Mouse (Mus musculus): ENCODE measurements around the gene Lasp1. TPM values are rescaled to one million over a fixed set of nuclear protein-coding genes. Genes with fewer than 3 reads are reported as not detected.

The Lasp1 gene
- total and polyA plus RNA-seq, 3 experiments = 12.5 to 45.4 (median 18.6) TPM

- no peak overlapping the region for H3K27ac ChIP-seq (ENCODE audit: insufficient read depth, low read depth)
- dilution Hi-C loops (cut with MboI; ENCODE audit: extremely low pct_ligation_motif_present, extremely low pct_unique_long_range_greater_than_20kb, low sequenced_read_pairs) = no loop called here
- H3K4me2 ChIP-seq (ENCODE audit: insufficient read depth, low read depth, poor library complexity, severe bottlenecking) = no peak overlapping the region
- TF ChIP-seq USF1 (IDR thresholded peaks at IDR 0.05; ENCODE audit: low read depth, low read length) (no peak), NELFE (IDR thresholded peaks at IDR 0.05; ENCODE audit: low read depth, low read length) (no peak), MXI1 (IDR thresholded peaks at IDR 0.05; ENCODE audit: low read depth, low read length) (no peak), MAZ (IDR thresholded peaks at IDR 0.05; ENCODE audit: low read depth, low read length) (no peak), MAFK (IDR thresholded peaks at IDR 0.05; ENCODE audit: insufficient replicate concordance, low read length) (no peak), RCOR1 (conservative IDR thresholded peaks at IDR 0.05; ENCODE audit: low read depth, low read length) (no peak), GABPA (IDR thresholded peaks at IDR 0.05; ENCODE audit: insufficient replicate concordance, low read depth, low read length) (no peak), POLR2AphosphoS2 (IDR thresholded peaks at IDR 0.05; ENCODE audit: low read depth, low read length) (no peak), MYC (IDR thresholded peaks at IDR 0.05; ENCODE audit: low read depth, low read length) (no peak)
- H3K36me3 ChIP-seq (replicated peaks in 1 of 2; ENCODE audit: control insufficient read depth in 1 of 2, insufficient read depth in 1 of 2, low read length in 1 of 2) = peaks cover 5 to 34% of the 10 kb centered on the region in 2 experiments
- H3K9ac ChIP-seq (ENCODE audit: insufficient read depth, low read depth) = no peak overlapping the region
- no peak for DNase-seq (ENCODE audit: extremely low read depth)
- in situ Hi-C loops (cut with MboI; ENCODE audit: low pct_ligation_motif_present, low pct_unique_long_range_greater_than_20kb, low sequenced_read_pairs) = no loop called here
- H3K4me1 ChIP-seq (ENCODE audit: control insufficient read depth in 1 of 2, insufficient read depth in 2 of 2) = peaks cover 27 to 64% of the 10 kb centered on the region in 2 experiments
- no peaks in the 10 kb centered on the region for H3K27me3 ChIP-seq (replicated peaks)
- no peaks in the 10 kb centered on the region for H3K79me2 ChIP-seq (replicated peaks; ENCODE audit: control insufficient read depth, extremely low read depth, insufficient read depth, poor library complexity, severe bottlenecking)
- no peak overlapping the region for H3K4me3 ChIP-seq (replicated peaks in 1 of 3; ENCODE audit: low read depth in 2 of 3, low read length in 2 of 3, poor library complexity in 1 of 3)
- H3K9me3 ChIP-seq (replicated peaks; ENCODE audit: low read length) = no peaks in the 10 kb centered on the region
These were observed 5.0 kb downstream of the Lasp1 start for GRCm38 (mm10) chr11:97803847-97804246.

- H3K9ac ChIP-seq (ENCODE audit: insufficient read depth, low read depth) = no peak overlapping the region
- in situ Hi-C loops (cut with MboI; ENCODE audit: low pct_ligation_motif_present, low pct_unique_long_range_greater_than_20kb, low sequenced_read_pairs) = no loop called here
- no peak overlapping the region for H3K4me3 ChIP-seq (replicated peaks in 1 of 3; ENCODE audit: low read depth in 2 of 3, low read length in 2 of 3, poor library complexity in 1 of 3)
- dilution Hi-C loops (cut with MboI; ENCODE audit: extremely low pct_ligation_motif_present, extremely low pct_unique_long_range_greater_than_20kb, low sequenced_read_pairs) = no loop called here
- no peak overlapping the region for H3K4me2 ChIP-seq (ENCODE audit: insufficient read depth, low read depth, poor library complexity, severe bottlenecking)
- peaks cover 33 to 76% of the 10 kb centered on the region in 2 experiments for H3K4me1 ChIP-seq (ENCODE audit: control insufficient read depth in 1 of 2, insufficient read depth in 2 of 2)
- H3K27ac ChIP-seq (ENCODE audit: insufficient read depth, low read depth) = no peak overlapping the region
- H3K9me3 ChIP-seq (replicated peaks; ENCODE audit: low read length) = no peaks in the 10 kb centered on the region
- H3K27me3 ChIP-seq (replicated peaks) = no peaks in the 10 kb centered on the region
- DNase-seq (ENCODE audit: extremely low read depth) = no peak
- TF ChIP-seq GABPA (IDR thresholded peaks at IDR 0.05; ENCODE audit: insufficient replicate concordance, low read depth, low read length) (no peak), E2F4 (IDR thresholded peaks at IDR 0.05; ENCODE audit: insufficient replicate concordance, low read depth, low read length) (no peak), JUND (conservative IDR thresholded peaks at IDR 0.05; ENCODE audit: low read depth, low read length) (no peak), KAT2A (IDR thresholded peaks at IDR 0.05; ENCODE audit: insufficient replicate concordance, low read length) (no peak)
- H3K79me2 ChIP-seq (replicated peaks; ENCODE audit: control insufficient read depth, extremely low read depth, insufficient read depth, poor library complexity, severe bottlenecking) = no peaks in the 10 kb centered on the region
- peaks cover 5 to 45% of the 10 kb centered on the region in 2 experiments for H3K36me3 ChIP-seq (replicated peaks in 1 of 2; ENCODE audit: control insufficient read depth in 1 of 2, insufficient read depth in 1 of 2, low read length in 1 of 2)
These were observed 6.3 kb downstream of the Lasp1 start for GRCm38 (mm10) chr11:97804841-97805661.

Measured in CH12.LX (cell line).